Mouse (Mus musculus): ENCODE results near the gene Ppp1r9b.

DNA sequence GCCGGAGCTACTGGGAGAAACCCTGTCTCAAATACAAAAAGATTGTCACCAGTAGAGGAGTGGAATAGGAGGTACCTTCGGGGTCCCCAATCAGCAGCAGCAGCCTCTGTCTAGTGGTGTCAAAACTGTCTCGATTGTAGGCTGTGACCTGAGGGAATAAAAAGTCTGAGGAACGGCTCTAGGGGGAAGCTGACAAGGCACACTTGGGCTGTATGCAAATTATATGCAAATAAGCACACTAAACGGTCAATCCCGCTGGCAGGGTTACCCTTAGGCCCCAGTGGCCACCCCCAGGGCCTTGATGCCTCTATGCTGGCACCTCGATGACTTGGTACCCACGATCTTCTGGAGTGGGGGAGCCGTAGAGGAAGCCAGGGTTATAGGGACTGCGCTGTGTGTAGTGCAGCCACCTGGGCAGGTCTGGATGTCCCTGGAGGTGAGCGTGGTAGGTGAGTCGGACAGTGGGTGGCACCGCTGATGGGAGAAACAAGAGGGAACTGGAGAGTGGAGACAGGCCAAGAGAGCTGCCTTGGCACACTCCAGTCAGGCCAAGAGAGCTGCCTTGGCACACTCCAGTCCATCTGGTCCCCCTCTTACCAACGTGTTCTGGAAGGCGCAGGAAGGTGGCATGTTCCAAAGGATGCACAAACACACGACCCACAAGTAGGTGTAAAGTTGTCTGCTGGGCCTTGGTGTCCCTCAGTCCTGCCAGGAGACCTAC, 18.8 kb upstream of the Ppp1r9b start:
- TF ChIP-seq CTCF (IDR thresholded peaks at IDR 0.05; ENCODE audit: low read depth), result no peak
- TF ChIP-seq EP300 (optimal IDR thresholded peaks at IDR 0.05), result no peak
